Mouse (Mus musculus) spleen, embryonic (tissue): ENCODE measurements around the gene Ifi211.
"Not testable (repeated sequence)": the region's sequence is repeated elsewhere in the genome, so short reads cannot be mapped to it uniquely, and the experiment has no call there.

Experiments used
- CTCF ChIA-PET: fragments of 350-600 bp; sonication (Branson Sonifier 250); formaldehyde crosslinking; loops from one replicate; lab custom pipeline; 2022; lab: Charles Lee

Gene Ifi211

DNA sequence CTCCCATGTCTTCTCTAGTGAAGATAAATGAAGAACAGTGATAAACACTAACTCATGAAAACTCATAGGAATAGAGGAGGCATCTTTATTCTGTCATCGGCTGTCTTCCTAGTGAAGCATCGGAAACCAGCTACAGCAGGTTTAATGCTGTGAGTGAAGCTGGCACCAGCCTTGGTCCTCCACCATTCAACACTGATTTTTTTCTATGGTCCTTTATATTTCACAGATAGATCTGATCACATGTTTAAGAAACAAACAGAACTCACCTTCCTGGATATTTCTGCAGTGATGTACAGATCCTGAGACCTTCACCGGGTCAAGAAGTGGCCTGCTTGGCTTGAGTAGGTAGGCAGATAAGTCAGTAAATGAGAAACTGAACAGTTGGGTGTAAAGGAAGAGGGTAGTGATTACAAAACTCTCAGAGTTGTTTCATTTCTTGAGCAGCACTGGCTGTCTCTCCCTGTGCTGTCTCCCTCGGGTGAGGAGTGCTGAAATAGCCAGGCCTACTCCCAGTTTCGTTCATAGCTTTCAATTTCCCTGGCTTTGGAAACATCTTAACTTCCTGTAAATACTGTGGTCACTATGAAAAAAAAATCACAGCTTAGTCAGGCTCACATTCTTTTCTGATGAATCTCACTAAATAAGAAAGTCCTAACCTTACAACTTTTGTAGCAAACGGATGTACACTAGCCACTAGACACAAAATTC is at the start of gene Ifi211:
Gene Ifi211, minus strand, starts transcription at position 499 of the 708 bp plus-strand sequence.
- CTCF ChIA-PET = not testable (repeated sequence)

DNA sequence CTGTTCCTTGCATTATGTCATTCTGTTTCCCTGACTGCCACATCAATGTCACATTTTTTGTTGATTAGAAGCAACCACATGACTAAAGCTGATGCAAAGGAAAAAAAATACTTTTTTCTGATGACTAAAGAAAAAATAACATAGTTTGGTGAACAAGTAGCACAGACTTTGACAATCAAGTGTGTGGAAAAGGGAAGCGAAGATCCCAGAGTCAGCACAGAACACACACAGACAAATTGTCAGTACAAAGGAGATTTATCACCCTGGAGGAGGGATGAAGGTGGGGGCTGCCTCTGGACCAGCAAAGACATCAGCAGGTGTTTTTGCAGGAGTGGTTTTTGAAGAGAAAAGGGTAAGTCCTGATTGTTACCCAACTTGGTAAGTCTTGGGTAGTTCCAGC is 48.6 kb upstream of the Ifi211 start:
- CTCF ChIA-PET = not testable (repeated sequence)

DNA sequence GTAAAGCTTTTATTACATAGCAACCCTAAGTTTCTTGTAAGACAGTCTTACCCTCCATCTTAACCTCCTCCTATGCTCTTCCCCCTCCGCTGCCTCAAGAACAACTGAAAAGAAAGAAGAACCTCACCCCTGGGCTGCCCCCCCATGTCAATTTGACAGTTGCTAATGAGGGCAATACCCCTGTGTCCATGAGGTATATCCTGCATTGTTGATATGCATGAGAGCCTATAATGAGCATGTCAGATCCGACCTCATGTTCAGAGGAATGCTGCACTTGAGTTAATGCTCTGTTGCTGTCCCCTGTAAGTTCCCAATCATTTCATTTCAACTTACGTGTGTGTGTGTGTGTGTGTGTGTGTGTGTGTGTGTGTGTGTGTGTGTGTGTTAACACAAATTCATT is 47.2 kb upstream of the Ifi211 start:
- CTCF ChIA-PET = not testable (repeated sequence)

DNA sequence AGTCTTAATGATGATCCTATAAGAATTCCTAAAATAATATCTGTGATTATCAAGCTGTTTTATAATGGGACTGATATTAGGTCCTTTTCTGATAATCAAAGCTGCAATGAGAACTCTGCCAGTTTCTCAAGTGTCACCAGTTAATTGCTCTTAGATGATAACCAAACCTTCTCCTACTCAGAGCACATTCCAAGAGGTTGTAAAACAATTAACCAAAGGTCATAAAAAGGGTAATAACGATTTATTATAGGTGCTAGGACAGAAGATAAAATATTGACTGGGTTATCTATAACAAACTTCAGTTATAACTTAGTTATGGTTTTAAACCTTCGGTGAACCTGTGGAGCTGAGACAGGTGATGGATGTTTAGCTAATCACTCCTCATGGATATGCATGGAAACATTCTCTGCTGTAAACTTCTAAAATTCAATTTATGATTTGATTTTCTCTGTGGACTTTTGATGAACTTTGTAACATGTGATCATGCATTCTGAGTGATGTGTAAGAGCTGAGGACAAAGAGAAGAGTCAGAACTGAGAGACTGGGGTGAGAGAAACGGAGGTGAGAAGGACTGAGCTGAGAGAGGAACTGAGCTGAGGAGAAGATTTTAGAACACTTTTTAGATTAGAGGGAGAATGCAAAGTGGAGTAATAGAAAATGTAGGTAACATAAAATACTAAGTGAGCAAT is 43.1 kb upstream of the Ifi211 start:
- CTCF ChIA-PET = not testable (repeated sequence)

DNA sequence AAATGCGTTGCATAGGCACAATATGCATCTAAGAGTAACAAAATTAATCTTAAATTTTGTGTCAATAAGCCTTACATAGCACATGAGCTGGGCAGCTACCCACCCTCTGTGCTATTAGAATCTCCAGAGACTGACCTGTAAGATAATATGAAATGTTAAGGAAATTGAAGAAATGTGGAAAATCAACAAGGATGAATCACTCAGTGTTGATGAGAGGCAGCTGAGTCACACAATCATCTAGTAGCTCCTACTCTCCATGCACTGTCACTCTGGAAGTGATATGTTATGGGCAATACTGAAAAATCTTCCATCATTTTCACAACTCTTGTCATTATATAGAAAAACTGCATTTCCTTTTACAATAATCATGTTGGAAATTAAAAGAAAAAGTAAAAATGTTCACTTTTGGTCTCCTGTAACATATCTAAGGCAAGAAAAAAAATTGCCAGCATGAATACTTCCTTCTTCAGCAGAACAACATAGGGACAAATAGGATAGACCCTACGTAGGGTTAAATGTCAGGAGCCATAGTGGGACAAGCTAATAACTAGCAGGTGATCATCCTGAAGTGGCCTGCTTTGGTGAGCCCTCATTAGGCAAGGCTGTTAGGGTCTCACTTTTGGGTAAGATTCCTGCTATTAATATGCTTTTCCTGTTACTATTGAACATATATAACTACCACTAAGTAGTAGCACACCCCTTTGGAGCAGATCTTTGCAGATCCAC is 42.4 kb upstream of the Ifi211 start:
- CTCF ChIA-PET = interaction anchor here (0.6 kb wide), 1 partner anchor 12 kb away, joined by 3 read pairs; no protein-coding TSS in a partner anchor

DNA sequence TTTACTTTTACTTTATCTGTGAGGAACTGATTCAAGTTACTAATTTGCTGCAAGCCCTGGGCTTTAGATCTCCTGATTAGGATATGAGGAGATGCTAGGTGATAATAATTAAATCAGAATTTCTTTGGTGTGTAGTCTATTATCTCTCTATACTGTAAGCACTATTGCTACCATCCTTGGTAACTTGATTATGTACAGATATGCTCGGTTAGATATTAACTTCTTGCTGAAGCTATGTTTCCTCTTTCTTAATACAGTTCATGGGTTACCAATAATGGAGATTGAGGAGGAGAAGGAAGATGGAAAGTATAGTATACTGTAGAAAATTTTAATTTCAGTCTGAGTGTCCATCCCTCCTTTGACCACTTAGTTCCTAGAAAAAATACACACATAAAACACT is 40.7 kb upstream of the Ifi211 start:
- CTCF ChIA-PET = no interaction called here

DNA sequence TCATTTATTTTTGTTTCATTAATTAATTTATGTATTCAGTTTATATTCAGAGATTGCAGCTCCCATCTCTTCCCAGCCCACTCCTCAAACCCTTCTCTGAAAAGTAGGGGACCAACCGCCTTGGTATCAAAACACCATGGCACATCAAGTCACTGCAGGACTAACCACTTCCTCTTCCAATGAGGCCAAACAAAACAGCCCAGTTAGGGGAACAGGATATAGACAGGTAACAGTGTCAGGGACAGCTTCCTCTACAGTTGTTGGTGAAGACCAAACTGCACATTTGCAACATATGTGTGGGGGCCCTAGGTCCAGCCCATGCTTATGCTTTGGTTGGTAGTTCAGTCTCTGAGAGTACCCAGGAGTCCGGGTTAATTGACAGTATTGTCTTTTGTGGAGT is 36.2 kb upstream of the Ifi211 start:
- CTCF ChIA-PET = not testable (repeated sequence)

DNA sequence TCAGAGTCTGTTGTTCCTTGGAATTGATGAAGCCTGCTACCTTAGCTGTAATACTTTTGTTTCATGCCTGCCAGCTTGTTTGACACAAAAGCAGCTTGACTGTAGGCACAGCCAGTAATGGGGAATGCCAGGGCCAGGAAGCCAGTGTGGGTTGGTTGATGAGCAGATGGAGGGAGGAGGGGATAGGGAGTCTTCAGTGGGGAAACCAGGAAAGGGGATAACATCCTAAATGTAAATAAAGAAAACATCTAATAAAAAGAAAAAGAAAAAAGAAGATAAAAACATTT is 29.9 kb upstream of the Ifi211 start:
- CTCF ChIA-PET = not testable (repeated sequence)

DNA sequence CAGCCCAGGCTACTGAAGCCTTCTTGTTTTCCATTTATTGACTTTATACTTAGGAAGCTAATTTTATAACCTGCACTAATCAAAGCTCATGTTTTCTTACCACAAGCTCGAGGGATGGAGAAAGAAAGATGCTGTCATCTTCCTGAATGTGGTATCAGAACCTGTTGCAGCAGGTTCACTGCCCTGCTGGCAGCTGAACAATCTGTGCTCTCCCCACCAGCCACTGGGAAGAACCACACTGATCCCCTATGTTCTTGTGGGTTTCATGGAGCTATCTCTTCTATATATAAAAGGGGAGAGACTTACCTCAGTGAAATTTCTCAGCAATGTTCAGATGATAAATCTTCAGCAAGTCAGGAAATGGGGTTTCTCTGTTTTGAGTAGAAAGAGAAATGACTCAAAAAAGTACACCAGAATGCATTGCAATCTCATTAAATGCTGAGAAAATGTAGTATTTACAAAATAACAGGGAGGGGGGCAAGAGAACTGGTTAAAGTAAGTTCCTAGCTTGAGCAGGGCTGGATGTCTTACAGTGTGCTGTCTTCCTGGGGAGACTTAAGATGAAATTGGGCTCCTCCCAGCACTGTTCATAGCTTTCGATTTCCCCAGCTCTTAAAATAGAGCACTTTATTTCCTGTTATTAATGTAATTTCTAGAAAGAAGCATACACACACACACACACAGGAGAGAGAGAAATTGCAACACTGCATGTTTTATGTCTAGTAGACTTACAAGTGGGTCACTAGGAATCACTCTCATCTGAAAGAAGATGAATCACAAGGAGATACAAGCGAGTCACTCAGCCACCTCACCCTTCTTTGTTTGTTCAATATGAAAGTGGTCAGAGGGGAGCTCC is 29.3 kb upstream of the Ifi211 start, which contains the start of the genes Mndal and Ifi203:
Gene Mndal, minus strand, starts transcription at position 568 of the 856 bp plus-strand sequence.
Gene Ifi203, minus strand, starts transcription at position 749 of the 856 bp plus-strand sequence.
- CTCF ChIA-PET = not testable (repeated sequence)

DNA sequence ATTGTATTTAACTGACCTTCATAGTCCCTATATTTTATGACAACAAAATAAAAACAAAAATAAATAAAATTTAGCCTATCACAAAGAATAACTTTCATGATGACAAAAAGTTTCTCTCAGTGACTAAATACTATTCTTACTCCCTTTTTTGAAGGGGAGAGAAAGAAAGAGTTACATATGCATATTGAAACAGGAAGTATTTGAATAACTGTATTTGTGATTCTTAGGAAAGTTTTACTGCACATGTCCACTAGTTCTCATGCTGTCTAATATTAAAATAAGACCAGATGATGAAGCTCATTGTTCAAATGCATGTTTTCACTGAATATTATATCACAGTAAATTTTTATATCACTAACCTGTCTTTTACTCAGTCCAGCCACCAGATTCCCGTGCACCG is 28.7 kb upstream of the Ifi211 start:
- CTCF ChIA-PET = not testable (repeated sequence)

DNA sequence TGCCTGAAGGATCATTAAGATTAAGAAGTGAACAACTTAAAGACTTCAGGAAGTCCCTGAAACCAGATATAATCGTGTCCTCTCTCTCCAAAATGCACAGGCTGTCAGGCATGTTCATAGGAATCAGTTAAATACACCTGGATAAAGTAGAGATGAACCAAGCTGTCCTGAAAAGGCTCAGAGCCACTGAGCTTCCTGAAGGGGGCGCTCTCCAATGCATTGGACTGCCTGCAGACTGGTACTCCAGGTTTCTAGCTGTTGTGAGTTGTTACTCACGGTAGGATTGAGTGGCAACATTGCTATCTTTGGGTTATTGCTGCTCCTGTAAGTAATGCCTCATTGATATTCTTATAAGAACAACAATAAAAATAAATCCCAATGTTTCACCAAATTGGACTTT is 6.4 kb upstream of the Ifi211 start:
- CTCF ChIA-PET = not testable (repeated sequence)

DNA sequence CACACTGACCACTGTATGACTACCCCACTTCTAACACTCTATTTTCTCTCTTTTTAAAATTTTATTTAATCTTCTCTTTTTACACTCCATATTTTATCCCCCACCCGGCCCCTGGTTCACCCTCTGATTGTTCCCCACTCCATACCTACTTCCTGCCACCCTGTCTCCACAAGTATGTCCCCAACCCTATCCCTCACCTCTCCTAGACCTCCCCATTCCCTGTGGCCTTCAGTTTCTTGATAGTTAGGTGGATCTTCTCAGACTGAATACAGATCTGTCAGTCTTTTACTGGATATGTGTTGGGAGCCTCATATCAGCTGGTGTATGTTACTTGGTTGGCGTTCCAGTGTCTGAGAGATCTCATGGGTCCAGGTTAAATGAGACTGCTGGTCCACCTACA is 1.7 kb upstream of the Ifi211 start:
- CTCF ChIA-PET = no interaction called here

DNA sequence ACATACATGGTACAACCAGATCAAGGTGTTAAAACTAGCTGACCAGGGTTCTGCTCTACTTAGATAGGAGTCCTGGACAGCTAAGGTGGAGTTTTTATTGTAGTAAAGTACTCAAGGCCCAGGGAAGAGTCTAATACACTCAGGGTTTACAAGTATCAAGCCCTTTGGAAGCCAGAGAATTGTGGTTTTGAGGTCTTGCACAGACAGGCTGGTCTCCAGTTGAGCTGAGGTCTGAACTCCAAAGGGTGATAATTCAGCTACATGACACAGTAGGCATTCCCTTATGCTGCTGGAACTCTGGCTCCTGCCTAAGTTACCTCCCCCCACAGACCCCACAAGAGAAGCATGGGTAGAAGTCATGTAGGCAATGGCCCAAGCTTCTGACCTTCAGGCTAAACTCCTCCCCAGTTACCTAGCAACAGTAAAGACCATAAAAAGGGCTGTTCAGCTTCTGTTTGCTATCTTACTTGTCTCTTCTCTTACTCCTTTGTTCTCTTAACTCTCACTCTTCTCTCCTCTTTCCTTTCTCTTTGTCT is 478 bp upstream of the Ifi211 start:
- CTCF ChIA-PET = interaction anchor here (0.7 kb wide), 1 partner anchor 1744 kb away, joined by 6 read pairs; no protein-coding TSS in a partner anchor

DNA sequence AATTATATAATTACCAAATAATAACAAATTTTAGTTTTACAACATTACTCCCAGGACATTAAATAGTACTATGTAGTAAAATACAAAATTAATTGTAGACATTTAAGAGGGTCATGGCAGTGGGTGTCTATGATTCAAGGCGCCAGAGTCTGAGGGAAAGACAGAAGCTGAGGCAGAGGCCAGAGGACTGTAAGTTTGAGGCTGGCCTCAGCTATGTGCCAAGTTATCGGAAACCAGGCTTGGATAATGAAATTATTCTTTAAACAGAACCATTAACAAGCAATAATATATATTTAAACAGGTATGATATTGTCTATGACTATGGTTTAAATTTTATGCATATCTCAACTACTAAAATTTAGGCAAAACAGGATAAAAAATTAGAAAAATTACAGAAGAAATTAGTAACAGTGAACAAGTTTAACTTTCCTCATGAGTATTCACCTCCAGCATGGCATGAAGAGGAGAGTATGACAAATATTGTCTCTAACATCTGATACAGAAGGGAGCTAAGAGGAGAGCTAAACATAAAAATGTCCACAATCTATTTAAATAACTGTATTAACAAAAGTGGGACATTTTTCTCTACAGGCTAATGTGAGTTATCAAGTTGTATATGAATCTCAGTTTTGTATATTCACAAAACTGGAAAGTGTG is 910 bp downstream of the Ifi211 start:
- CTCF ChIA-PET = no interaction called here

DNA sequence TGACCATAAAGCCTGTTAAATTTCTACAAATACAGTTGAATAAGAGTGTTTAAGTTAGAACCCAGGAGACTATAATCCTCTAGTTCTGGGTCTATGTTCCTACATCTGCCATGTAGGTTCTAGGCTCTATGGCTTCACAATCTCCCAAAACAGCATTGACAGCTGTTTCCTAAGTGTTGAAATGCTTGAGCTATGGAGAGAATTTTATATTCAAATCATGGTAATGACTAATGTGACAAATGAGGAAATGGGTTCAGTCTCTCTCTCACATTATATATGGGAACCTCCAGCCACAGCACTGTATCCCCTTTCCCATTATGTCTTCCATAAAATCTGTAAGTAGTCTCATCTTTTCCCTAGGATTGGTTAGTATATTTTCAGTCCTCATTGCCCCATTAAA is 4.5 kb downstream of the Ifi211 start:
- CTCF ChIA-PET = not testable (repeated sequence)

DNA sequence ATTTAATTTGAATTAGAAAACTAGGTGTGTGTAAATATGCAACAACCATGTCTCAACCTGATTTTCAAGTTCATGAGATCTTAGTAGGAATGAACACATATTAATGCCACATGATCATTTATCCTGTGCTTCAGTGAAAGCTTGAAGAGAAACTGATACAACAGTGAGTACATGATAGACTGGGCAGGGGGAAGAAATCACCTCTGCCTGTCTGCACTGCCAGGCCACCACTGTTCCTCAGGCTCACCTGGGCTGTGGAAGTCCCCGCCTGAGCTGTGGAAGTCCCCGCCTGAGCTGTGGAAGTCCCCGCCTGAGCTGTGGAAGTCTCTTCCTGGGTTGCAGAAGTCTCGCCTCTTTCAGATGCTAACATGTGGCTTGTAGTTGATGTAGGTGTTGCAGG is 7.0 kb downstream of the Ifi211 start:
- CTCF ChIA-PET = not testable (repeated sequence)

DNA sequence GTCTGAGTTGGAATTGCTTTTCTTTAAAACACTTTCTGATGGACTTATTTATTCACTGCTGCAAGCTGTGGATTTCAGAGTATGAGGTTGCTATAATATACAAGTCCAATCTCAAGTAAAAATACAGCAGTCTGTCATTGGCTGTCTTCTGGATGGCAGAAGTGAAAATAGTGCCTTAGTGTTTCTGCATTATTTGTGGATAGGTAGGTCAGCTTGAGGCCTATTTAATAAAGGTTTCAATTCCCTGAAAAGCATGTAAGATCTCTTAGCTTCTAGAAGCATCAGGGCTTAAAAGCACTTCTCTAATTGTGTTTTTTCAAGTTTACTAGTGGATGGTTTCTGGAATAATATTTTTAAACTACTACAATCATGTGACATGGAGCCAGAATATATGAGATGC is 23.1 kb downstream of the Ifi211 start:
- CTCF ChIA-PET = not testable (repeated sequence)

DNA sequence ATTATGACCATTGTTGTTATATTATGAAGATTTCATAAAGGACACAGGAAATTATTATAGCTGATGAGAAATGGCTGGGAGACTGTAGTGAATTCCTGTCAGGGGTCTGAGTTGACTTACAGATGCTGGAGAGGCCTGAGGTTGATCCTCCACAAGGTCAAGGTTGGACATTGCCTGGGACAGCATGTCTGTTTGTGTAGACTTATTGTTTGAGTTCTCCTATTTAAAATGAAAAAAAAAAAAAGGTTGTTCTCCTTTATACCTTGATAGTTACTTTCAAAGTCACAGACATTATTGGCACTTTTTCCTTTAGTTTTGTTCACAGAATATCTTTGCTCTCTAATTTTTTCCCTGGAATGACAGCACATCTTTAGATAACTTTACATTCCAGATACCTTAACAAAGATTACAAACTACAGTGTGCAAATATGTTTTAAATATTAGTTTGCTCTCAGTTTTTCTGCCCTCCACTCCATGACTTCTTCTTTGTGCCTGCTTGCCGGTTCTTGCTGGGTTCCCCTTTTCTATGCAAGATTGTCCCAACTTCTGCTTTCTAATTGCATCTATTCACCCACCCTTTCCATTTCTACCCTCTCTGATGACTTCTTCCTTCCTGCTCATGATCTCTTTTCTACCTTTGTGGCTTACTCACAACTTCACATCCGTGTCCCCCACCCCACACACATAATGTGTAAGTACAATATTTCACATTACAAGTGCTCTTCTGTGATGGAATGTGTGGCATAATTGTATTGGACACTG is 25.6 kb downstream of the Ifi211 start:
- CTCF ChIA-PET = not testable (repeated sequence)

DNA sequence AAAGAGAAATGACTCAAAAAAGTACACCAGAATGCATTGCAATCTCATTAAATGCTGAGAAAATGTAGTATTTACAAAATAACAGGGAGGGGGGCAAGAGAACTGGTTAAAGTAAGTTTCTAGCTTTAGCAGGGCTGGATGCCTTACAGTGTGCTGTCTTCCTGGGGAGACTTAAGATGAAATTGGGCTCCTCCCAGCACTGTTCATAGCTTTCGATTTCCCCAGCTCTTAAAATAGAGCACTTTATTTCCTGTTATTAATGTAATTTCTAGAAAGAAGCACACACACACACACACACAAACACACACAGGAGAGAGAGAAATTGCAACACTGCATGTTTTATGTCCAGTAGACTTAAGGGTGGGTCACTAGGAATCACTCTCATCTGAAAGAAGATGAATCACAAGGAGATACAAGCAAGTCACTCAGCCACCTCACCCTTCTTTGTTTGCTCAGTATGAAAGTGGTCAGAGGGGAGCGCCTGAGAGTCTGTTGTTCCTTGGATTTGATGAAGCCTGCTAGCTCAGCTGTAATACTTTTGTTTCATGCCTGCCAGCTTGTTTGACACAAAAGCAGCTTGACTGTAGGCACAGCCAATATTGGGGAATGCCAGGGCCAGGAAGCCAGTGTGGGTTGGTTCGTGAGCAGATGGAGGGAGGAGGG is 32.7 kb downstream of the Ifi211 start:
- CTCF ChIA-PET = interaction anchor here (0.6 kb wide), 1 partner anchor 128 kb away, joined by 3 read pairs; no protein-coding TSS in a partner anchor
